Mouse (Mus musculus): ENCODE data around the gene Scn4b. TPM values are rescaled to one million over a fixed set of nuclear protein-coding genes. Genes with fewer than 3 reads are reported as not detected.
A peak's percentile ranks its signal among the peaks of the same experiment; 100 is the strongest.

The Scn4b gene
- polyA plus RNA-seq, 1 experiment from 2014 or later: 0.12 TPM

DNA sequence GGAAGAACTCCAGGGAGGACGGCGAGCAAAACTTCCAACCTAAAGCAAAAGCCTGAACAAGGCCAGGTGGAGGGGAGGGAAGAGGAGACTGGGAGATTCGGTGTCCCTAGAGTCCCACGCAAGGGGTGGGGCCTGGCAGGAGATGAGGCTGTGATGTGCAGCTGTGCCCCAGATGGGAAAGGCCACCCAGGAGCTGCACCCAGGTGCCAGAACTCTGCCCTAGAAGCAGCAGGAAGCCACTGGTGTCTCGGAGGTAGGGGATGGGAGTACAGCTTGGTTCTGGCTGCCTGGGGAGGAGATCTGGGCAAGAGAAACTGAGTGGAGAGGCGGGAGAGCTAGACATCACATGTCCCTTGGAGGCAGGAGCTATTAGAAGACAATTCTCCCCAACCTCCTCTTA lies 17.2 kb upstream of the Scn4b start:
- Histone ChIP-seq H3K9me3 (ENCODE audit: control insufficient read depth, low read length) (no peaks in the 10 kb centered on the region), H3K27me3 (ENCODE audit: control insufficient read depth, insufficient read depth, low read length) (no peaks in the 10 kb centered on the region), H3K4me1 (ENCODE audit: control insufficient read depth, insufficient read depth, low read length) (peaks cover 13% of the 10 kb centered on the region; the same call in 1 of the 2 replicates), H3K27ac (ENCODE audit: low read depth, low read length) (no peak overlapping the region), H3K4me2 (ENCODE audit: low read depth) (no peak overlapping the region), H3K9ac (ENCODE audit: low read length) (no peak overlapping the region), H3K4me3 (ENCODE audit: low read depth, low read length) (no peak overlapping the region), H3K36me3 (ENCODE audit: control insufficient read depth, insufficient read depth, low read length) (no peaks in the 10 kb centered on the region)
- WGBS: 49% methylated on average over 6 of the region's 6 CpGs
- ATAC-seq (ENCODE audit: insufficient read depth, low FRiP score, low TSS enrichment) (no peak), DNase-seq (ENCODE audit: low spot score) (no peak)

DNA sequence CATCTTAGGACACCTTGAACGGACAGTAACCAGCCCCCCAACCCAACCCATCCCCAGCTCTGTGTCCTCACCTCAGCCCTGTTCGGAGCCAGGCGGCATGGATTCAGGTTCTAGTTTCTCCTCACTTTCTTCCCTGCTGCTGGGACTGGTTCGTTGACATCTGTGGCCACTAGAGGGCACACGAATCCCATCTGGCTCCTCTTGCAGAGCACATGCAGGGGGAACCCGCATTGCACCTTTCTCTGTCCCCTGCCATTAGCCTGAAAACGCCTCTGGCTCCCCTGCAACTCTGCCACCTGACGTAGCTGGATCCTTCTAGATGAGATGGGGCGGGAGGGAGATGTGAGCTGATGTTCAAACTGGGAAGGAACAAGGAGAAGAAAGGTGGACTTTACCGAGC lies 16.4 kb upstream of the Scn4b start:
- DNase-seq (ENCODE audit: low spot score): peak; percentile 74
- Histone ChIP-seq H3K4me3 (ENCODE audit: low read depth, low read length) (no peak overlapping the region), H3K9ac (ENCODE audit: low read length) (no peak overlapping the region), H3K9me3 (ENCODE audit: control insufficient read depth, low read length) (no peaks in the 10 kb centered on the region), H3K36me3 (ENCODE audit: control insufficient read depth, insufficient read depth, low read length) (no peaks in the 10 kb centered on the region), H3K27ac (ENCODE audit: low read depth, low read length) (no peak overlapping the region), H3K4me2 (ENCODE audit: low read depth) (no peak overlapping the region), H3K27me3 (ENCODE audit: control insufficient read depth, insufficient read depth, low read length) (no peaks in the 10 kb centered on the region), H3K4me1 (ENCODE audit: control insufficient read depth, insufficient read depth, low read length) (peaks cover 13% of the 10 kb centered on the region; the same call in 1 of the 2 replicates)
- whole genome bisulfite sequencing: 7% methylated on average over 10 of the region's 10 CpGs
- ATAC-seq (ENCODE audit: insufficient read depth, low FRiP score, low TSS enrichment): no peak

DNA sequence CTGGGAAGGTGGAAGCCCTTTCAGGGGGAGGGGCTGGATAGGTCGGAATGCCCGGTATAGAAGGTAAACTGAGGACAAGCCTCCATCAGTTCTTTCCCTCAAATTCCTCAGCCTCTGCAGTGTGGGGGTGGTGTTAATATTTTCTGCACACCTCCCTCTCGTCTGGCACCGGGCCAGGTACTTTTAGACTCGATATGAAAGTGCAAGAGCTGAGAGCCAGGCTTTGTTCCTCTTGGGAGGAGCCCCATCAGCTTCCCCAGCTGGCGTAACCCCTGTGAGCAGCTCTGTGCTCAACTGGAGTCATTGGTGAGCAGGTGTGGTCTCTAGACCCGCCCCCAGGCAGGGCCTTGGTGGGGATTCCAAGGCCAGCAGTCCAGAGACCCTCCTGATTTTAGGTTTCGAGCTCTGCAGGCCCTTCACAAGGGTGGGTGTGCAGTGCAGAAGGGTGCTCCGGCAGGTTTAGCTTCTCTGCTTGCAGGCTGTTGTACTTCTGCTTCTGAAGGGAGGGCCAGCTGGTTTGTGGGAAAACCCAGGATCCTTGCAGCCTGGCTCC lies 15.9 kb upstream of the Scn4b start:
- Histone ChIP-seq H3K4me2 (ENCODE audit: low read depth) (no peak overlapping the region), H3K4me1 (ENCODE audit: control insufficient read depth, insufficient read depth, low read length) (peaks cover 13% of the 10 kb centered on the region; the same call in 1 of the 2 replicates), H3K4me3 (ENCODE audit: low read depth, low read length) (no peak overlapping the region), H3K27me3 (ENCODE audit: control insufficient read depth, insufficient read depth, low read length) (no peaks in the 10 kb centered on the region), H3K9ac (ENCODE audit: low read length) (no peak overlapping the region), H3K36me3 (ENCODE audit: control insufficient read depth, insufficient read depth, low read length) (no peaks in the 10 kb centered on the region), H3K9me3 (ENCODE audit: control insufficient read depth, low read length) (no peaks in the 10 kb centered on the region), H3K27ac (ENCODE audit: low read depth, low read length) (no peak overlapping the region)
- no peak for ATAC-seq (ENCODE audit: insufficient read depth, low FRiP score, low TSS enrichment)
- DNase-seq (ENCODE audit: low spot score): no peak
- WGBS: 34% methylated on average over 9 of the region's 9 CpGs

DNA sequence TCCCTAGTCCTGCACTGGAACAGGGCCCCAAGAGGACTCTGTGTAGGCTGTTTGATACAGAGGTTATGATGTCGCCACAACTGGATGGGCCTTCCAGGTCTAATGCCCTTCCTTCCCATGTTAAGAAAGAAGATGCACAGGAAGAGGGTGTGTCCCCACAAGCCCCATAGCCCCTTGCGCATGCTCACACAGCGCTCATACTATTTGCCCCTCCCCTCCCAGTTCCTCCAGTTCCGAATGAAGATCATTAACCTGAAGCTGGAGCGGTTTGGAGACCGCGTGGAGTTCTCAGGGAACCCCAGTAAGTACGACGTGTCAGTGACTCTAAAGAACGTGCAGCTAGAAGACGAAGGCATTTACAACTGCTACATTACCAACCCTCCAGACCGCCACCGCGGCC lies 13.0 kb upstream of the Scn4b start:
- no peak for ATAC-seq (ENCODE audit: insufficient read depth, low FRiP score, low TSS enrichment)
- Histone ChIP-seq H3K4me2 (ENCODE audit: low read depth) (no peak overlapping the region), H3K27ac (ENCODE audit: low read depth, low read length) (no peak overlapping the region), H3K9ac (ENCODE audit: low read length) (no peak overlapping the region), H3K36me3 (ENCODE audit: control insufficient read depth, insufficient read depth, low read length) (no peaks in the 10 kb centered on the region), H3K27me3 (ENCODE audit: control insufficient read depth, insufficient read depth, low read length) (no peaks in the 10 kb centered on the region), H3K4me1 (ENCODE audit: control insufficient read depth, insufficient read depth, low read length) (peaks cover 7% of the 10 kb centered on the region; the same call in 1 of the 2 replicates), H3K9me3 (ENCODE audit: control insufficient read depth, low read length) (no peaks in the 10 kb centered on the region), H3K4me3 (ENCODE audit: low read depth, low read length) (no peak overlapping the region)
- WGBS: 92% methylated on average over 14 of the region's 14 CpGs
- DNase-seq (ENCODE audit: low spot score): no peak

DNA sequence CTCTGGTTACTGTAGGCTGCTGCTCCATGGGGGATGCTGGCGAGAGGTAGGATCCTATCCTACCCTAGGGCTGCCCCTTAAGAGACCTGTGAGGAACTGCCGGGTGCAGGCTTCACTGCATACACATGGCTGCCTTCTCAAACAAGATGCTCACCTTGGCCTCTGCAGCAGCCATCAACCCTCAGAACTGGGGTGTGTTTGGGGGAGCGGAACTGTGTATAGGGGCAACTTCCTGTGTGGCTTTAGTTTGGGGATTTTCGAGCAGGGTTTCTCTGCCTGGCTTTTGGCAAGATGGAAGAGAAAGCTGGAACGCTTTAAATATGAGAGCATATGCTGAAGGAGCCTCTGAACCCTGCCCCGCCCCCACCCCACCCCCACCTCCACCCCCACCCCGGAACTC lies 11.3 kb upstream of the Scn4b start:
- Histone ChIP-seq H3K4me1 (ENCODE audit: control insufficient read depth, insufficient read depth, low read length) (peaks cover 5% of the 10 kb centered on the region; the same call in 1 of the 2 replicates), H3K27ac (ENCODE audit: low read depth, low read length) (no peak overlapping the region), H3K4me3 (ENCODE audit: low read depth, low read length) (no peak overlapping the region), H3K9me3 (ENCODE audit: control insufficient read depth, low read length) (no peaks in the 10 kb centered on the region), H3K36me3 (ENCODE audit: control insufficient read depth, insufficient read depth, low read length) (no peaks in the 10 kb centered on the region), H3K9ac (ENCODE audit: low read length) (no peak overlapping the region), H3K27me3 (ENCODE audit: control insufficient read depth, insufficient read depth, low read length) (no peaks in the 10 kb centered on the region), H3K4me2 (ENCODE audit: low read depth) (no peak overlapping the region)
- DNase-seq (ENCODE audit: low spot score) (no peak), ATAC-seq (ENCODE audit: insufficient read depth, low FRiP score, low TSS enrichment) (no peak)
- 68% methylated on average over 7 of the region's 7 CpGs for WGBS

DNA sequence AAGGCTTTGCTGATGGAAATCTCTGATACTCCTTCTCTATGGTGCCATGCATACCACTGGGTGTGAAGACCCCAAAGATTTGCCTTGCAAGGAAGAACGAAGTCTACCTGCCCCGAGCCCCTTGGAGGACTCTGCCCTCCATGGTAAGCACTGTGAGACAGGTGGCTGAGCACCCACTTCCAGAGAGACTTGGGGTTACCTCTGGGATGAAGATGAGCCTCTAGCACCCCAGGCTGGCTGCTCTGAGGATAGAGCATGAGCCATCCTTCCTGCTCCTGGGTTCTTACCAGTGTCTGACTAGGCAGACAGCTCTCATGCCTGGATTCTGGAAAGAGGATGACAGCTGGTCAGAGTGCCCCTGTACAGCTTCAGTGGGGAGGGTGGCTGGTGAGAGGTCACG lies 8.1 kb upstream of the Scn4b start:
- 80% methylated on average over 3 of the region's 3 CpGs for WGBS
- Histone ChIP-seq H3K9me3 (ENCODE audit: control insufficient read depth, low read length) (no peaks in the 10 kb centered on the region), H3K4me2 (ENCODE audit: low read depth) (no peak overlapping the region), H3K4me1 (ENCODE audit: control insufficient read depth, insufficient read depth, low read length) (no peaks in the 10 kb centered on the region), H3K4me3 (ENCODE audit: low read depth, low read length) (no peak overlapping the region), H3K27ac (ENCODE audit: low read depth, low read length) (no peak overlapping the region), H3K36me3 (ENCODE audit: control insufficient read depth, insufficient read depth, low read length) (no peaks in the 10 kb centered on the region), H3K27me3 (ENCODE audit: control insufficient read depth, insufficient read depth, low read length) (no peaks in the 10 kb centered on the region), H3K9ac (ENCODE audit: low read length) (no peak overlapping the region)
- DNase-seq (ENCODE audit: low spot score): no peak
- no peak for ATAC-seq (ENCODE audit: insufficient read depth, low FRiP score, low TSS enrichment)

DNA sequence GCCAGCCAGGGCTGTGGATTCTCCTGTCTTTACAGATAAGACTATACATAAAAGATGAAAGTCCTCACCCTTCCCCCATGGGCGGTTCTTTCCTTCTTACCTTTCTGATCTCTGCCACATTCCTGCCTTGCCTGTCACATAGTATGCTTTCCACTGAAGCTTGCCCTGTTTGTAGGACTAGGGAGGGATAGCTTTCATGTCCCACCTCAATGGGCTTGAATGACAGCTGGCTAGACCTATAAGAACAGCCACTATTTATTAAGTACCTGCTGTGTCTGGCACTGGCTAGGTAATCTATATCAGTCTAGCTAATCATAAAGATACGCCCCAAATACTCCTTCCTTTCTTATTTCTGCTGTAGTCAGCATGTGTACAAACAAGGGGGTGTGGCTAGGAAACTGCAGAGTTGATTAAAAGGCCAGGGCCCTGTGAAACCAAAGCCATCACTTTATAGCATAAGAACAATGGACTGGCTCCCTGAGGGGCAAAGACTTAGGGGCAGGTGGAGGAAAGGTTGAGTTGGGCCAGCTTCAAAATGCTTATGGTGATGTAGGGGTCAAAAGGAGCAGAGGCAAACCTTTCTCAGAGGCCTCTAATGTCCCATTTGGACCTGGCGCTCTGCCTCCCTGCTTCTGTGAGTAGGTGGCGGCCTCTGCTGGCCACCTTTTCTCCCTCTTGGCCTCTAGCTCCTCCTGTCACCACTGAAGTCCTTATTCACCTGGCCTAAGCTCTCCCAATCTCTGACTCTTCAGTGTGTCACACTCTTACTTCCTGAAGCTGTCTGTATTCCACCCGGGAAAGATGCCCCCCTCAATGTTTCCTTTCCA lies 4.5 kb upstream of the Scn4b start:
- Histone ChIP-seq H3K36me3 (ENCODE audit: control insufficient read depth, insufficient read depth, low read length) (no peaks in the 10 kb centered on the region), H3K27me3 (ENCODE audit: control insufficient read depth, insufficient read depth, low read length) (peaks cover 22% of the 10 kb centered on the region), H3K27ac (ENCODE audit: low read depth, low read length) (no peak overlapping the region), H3K4me3 (ENCODE audit: low read depth, low read length) (no peak overlapping the region), H3K9me3 (ENCODE audit: control insufficient read depth, low read length) (no peaks in the 10 kb centered on the region), H3K9ac (ENCODE audit: low read length) (no peak overlapping the region), H3K4me1 (ENCODE audit: control insufficient read depth, insufficient read depth, low read length) (0 out of 2 replicates have a peak, but pooled peaks cover 3% of the 10 kb centered on the region), H3K4me2 (ENCODE audit: low read depth) (no peak overlapping the region)
- no peak for ATAC-seq (ENCODE audit: insufficient read depth, low FRiP score, low TSS enrichment)
- 26% methylated on average over 5 of the region's 5 CpGs for WGBS
- DNase-seq (ENCODE audit: low spot score): peak; percentile 63

DNA sequence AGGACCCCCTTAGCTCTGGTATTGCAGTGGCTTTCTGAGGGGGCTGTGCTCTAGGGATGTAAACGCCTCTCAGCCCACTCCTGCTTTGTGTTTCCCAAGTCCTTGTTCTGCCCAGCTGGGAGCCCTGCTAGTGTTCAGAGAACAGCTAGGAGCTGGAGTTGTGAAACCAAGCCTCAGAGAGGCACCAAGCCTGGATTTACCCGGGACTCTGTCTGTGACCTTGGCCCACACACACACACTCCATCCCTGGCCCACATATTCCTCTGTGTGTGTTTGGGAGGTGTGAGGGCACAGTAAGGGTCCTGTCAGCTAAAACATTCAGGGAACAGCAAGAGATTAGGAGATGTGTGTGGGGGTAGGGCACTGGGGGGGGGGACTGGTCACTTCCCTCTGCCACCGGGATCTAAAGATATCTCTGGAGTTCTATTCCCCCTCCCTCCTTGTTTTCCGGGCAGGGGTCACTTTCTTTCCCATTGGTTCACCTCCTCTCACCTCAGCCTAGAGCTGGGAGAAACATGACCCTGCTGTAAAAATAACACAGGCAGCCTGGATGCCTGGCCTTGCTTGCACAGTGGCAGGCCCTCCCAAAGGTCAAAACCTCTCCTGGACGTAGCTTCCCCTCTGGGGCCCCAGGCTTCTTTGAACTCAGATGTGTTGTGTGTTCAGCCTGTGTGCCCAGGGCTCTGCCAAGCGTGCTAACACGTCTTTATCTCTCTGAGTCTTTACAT lies 1.6 kb upstream of the Scn4b start:
- no peaks in the 10 kb centered on the region for H3K36me3 ChIP-seq (ENCODE audit: control insufficient read depth, insufficient read depth, low read length)
- no peak overlapping the region for H3K9ac ChIP-seq (ENCODE audit: low read length)
- no peak overlapping the region for H3K4me2 ChIP-seq (ENCODE audit: low read depth)
- no peak overlapping the region for H3K4me3 ChIP-seq (ENCODE audit: low read depth, low read length)
- ATAC-seq (ENCODE audit: insufficient read depth, low FRiP score, low TSS enrichment) (no peak), DNase-seq (ENCODE audit: low spot score) (no peak)
- WGBS: 5% methylated on average over 7 of the region's 7 CpGs
- no peak overlapping the region for H3K27ac ChIP-seq (ENCODE audit: low read depth, low read length)
- no peaks in the 10 kb centered on the region for H3K9me3 ChIP-seq (ENCODE audit: control insufficient read depth, low read length)
- H3K27me3 ChIP-seq (ENCODE audit: control insufficient read depth, insufficient read depth, low read length): peaks cover 40% of the 10 kb centered on the region
- 0 out of 2 replicates have a peak, but pooled peaks cover 3% of the 10 kb centered on the region for H3K4me1 ChIP-seq (ENCODE audit: control insufficient read depth, insufficient read depth, low read length)

Measured in neural tube, embryonic 11.5 days (tissue).